Mouse (Mus musculus): ENCODE measurements around the gene Hyal3. TPM values are rescaled to one million over a fixed set of nuclear protein-coding genes. Genes with fewer than 3 reads are reported as not detected.
"Not testable (repeated sequence)": the region's sequence is repeated elsewhere in the genome, so short reads cannot be mapped to it uniquely, and the experiment has no call there.

Gene Hyal3
- polyA plus RNA-seq, 1 experiment: 1.1 TPM

- TF ChIP-seq CTCF (IDR thresholded peaks at IDR 0.05; ENCODE audit: borderline replicate concordance, insufficient read depth, low read depth, low read length) (no peak), POLR2A (IDR thresholded peaks at IDR 0.05; ENCODE audit: borderline replicate concordance, insufficient read depth, low read length) (no peak)
- Histone ChIP-seq H3K4me1 (ENCODE audit: control insufficient read depth, insufficient read depth, low read length) (peaks cover 11% of the 10 kb centered on the region), H3K27ac (ENCODE audit: insufficient read depth, low read length) (no peak overlapping the region), H3K4me3 (replicated peaks; ENCODE audit: insufficient read depth, low read depth, low read length) (peak overlapping the region; percentile 47), H3K27me3 (ENCODE audit: control insufficient read depth, insufficient read depth, low read length) (no peaks in the 10 kb centered on the region)
- WGBS: 66% methylated on average over 13 of the region's 13 CpGs
- no peak for DNase-seq
These were observed 10.6 kb upstream of the Hyal3 start for GRCm38 (mm10) chr9:107570016-107570415.

- 87% methylated on average over 21 of the region's 21 CpGs for WGBS
- H3K27me3 ChIP-seq (ENCODE audit: control insufficient read depth, insufficient read depth, low read length): no peaks in the 10 kb centered on the region
These were observed 9.8 kb upstream of the Hyal3 start for GRCm38 (mm10) chr9:107570845-107571244.

GRCm38 (mm10) chr9:107571534-107572326 lies 8.9 kb upstream of the Hyal3 start:
- Histone ChIP-seq H3K27me3 (ENCODE audit: control insufficient read depth, insufficient read depth, low read length) (no peaks in the 10 kb centered on the region), H3K4me1 (ENCODE audit: control insufficient read depth, insufficient read depth, low read length) (peaks cover 20% of the 10 kb centered on the region), H3K27ac (ENCODE audit: insufficient read depth, low read length) (no peak overlapping the region), H3K4me3 (replicated peaks; ENCODE audit: insufficient read depth, low read depth, low read length) (no peak overlapping the region)
- no peak for TF ChIP-seq CTCF (IDR thresholded peaks at IDR 0.05; ENCODE audit: borderline replicate concordance, insufficient read depth, low read depth, low read length)
- no peak for TF ChIP-seq POLR2A (IDR thresholded peaks at IDR 0.05; ENCODE audit: borderline replicate concordance, insufficient read depth, low read length)
- 89% methylated on average over 22 of the region's 22 CpGs for WGBS
- DNase-seq: no peak

More at GRCm38 (mm10) chr9:107570845-107571244, 9.8 kb upstream of the Hyal3 start:
- no peak overlapping the region for H3K4me3 ChIP-seq (replicated peaks; ENCODE audit: insufficient read depth, low read depth, low read length)
- DNase-seq: no peak
- TF ChIP-seq POLR2A (IDR thresholded peaks at IDR 0.05; ENCODE audit: borderline replicate concordance, insufficient read depth, low read length) (no peak), CTCF (IDR thresholded peaks at IDR 0.05; ENCODE audit: borderline replicate concordance, insufficient read depth, low read depth, low read length) (no peak)
- no peak overlapping the region for H3K27ac ChIP-seq (ENCODE audit: insufficient read depth, low read length)
- peaks cover 16% of the 10 kb centered on the region for H3K4me1 ChIP-seq (ENCODE audit: control insufficient read depth, insufficient read depth, low read length)

- 72% methylated on average over 2 of the region's 2 CpGs for WGBS
- H3K27me3 ChIP-seq (ENCODE audit: control insufficient read depth, insufficient read depth, low read length): no peaks in the 10 kb centered on the region
- TF ChIP-seq CTCF (IDR thresholded peaks at IDR 0.05; ENCODE audit: borderline replicate concordance, insufficient read depth, low read depth, low read length) (no peak), POLR2A (IDR thresholded peaks at IDR 0.05; ENCODE audit: borderline replicate concordance, insufficient read depth, low read length) (no peak)
- H3K27ac ChIP-seq (ENCODE audit: insufficient read depth, low read length): no peak overlapping the region
- H3K4me3 ChIP-seq (replicated peaks; ENCODE audit: insufficient read depth, low read depth, low read length): no peak overlapping the region
- no peak for DNase-seq
- peaks cover 22% of the 10 kb centered on the region for H3K4me1 ChIP-seq (ENCODE audit: control insufficient read depth, insufficient read depth, low read length)
These were observed 8.3 kb upstream of the Hyal3 start for GRCm38 (mm10) chr9:107572327-107572662.

- 82% methylated on average over 6 of the region's 6 CpGs for WGBS
- not testable (repeated sequence) for DNase-seq; H3K27me3 ChIP-seq (ENCODE audit: control insufficient read depth, insufficient read depth, low read length); H3K4me3 ChIP-seq (replicated peaks; ENCODE audit: insufficient read depth, low read depth, low read length); H3K27ac ChIP-seq (ENCODE audit: insufficient read depth, low read length)
- H3K4me1 ChIP-seq (ENCODE audit: control insufficient read depth, insufficient read depth, low read length): peaks cover 25% of the 10 kb centered on the region
These were observed 6.8 kb upstream of the Hyal3 start for GRCm38 (mm10) chr9:107573774-107574173.

GRCm38 (mm10) chr9:107575579-107576356 lies 4.8 kb upstream of the Hyal3 start:
- no peaks in the 10 kb centered on the region for H3K27me3 ChIP-seq (ENCODE audit: control insufficient read depth, insufficient read depth, low read length)
- TF ChIP-seq CTCF (IDR thresholded peaks at IDR 0.05; ENCODE audit: borderline replicate concordance, insufficient read depth, low read depth, low read length) (no peak), POLR2A (IDR thresholded peaks at IDR 0.05; ENCODE audit: borderline replicate concordance, insufficient read depth, low read length) (no peak)
- peak in 1 of 2 experiments; percentile 56 for DNase-seq
- no peak overlapping the region for H3K27ac ChIP-seq (ENCODE audit: insufficient read depth, low read length)
- WGBS: 46% methylated on average over 14 of the region's 14 CpGs
- no peak overlapping the region for H3K4me3 ChIP-seq (replicated peaks; ENCODE audit: insufficient read depth, low read depth, low read length)
- peaks cover 29% of the 10 kb centered on the region for H3K4me1 ChIP-seq (ENCODE audit: control insufficient read depth, insufficient read depth, low read length)

- no peak for TF ChIP-seq POLR2A (IDR thresholded peaks at IDR 0.05; ENCODE audit: borderline replicate concordance, insufficient read depth, low read length)
- TF ChIP-seq CTCF (IDR thresholded peaks at IDR 0.05; ENCODE audit: borderline replicate concordance, insufficient read depth, low read depth, low read length): no peak
- H3K4me3 ChIP-seq (replicated peaks; ENCODE audit: insufficient read depth, low read depth, low read length): no peak within 1 kb of the TSS
- no peaks in the 10 kb centered on the region for H3K27me3 ChIP-seq (ENCODE audit: control insufficient read depth, insufficient read depth, low read length)
- H3K27ac ChIP-seq (ENCODE audit: insufficient read depth, low read length): no peak within 1 kb of the TSS
- 15% methylated on average over 16 of the region's 16 CpGs for WGBS
- peak in 1 of 2 experiments; percentile 58 for DNase-seq
- peaks cover 29% of the 10 kb centered on the region for H3K4me1 ChIP-seq (ENCODE audit: control insufficient read depth, insufficient read depth, low read length)
These were observed 4.1 kb upstream of the Hyal3 start, which contains the start of gene Hyal1 for GRCm38 (mm10) chr9:107576357-107577107. Gene Hyal1 (plus strand): TSS chr9:107576927.
